Mouse (Mus musculus): ENCODE measurements around the gene Tek.

The Tek gene

GRCm38 (mm10) chr4:94738838-94739731, at the start of gene Tek:
Gene Tek (plus strand): TSS chr4:94739289.
- in situ Hi-C loops (cut with MboI; ENCODE audit: unreplicated experiment in 2 of 2): no loop called here

- in situ Hi-C loops (cut with MboI; ENCODE audit: unreplicated experiment in 2 of 2): loop anchor here in 1 of 2 experiments (10.0 kb wide), 1 partner anchor 1235 kb away; no protein-coding TSS in a partner anchor
Measured at GRCm38 (mm10) chr4:94689804-94690203, 49.3 kb upstream of the Tek start.

DNA sequence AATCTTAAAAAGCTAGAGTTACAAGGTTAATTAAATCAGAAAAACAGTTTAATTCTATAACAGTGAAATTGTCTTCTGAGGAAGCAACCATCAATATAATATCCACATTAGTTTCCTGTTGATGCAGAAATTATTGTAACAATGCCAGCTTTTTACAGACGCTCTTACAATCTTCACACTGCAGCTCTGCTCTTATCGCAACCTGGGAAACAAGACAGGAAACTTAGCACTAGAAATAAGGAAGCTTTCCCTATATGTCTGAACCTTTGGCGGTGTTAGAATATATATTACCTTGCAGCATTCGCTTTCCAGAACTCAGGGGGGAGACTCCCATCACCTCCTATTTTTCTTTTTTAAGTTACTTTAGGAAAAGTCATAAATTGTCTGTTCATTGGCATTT, 48.0 kb upstream of the Tek start:
- in situ Hi-C loops (cut with MboI; ENCODE audit: unreplicated experiment in 2 of 2): no loop called here

DNA sequence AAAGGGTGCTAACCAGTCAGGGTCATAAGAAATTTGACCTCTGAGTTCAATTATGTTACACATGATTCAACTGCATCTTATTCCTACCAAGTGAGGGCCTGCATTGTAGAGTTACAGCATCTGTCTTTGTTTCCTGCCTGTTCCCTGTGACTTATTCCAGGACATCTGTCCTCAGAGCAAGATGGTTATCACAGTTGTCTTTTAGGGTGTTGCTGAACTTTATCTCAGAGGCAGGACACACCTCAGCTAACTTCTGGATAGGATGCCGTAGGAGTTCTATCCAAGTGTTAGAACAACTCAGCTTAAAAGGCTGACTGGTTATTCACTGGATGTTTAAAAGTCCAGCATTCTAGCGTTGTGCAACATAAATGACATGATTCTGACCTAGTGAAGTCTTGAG, 46.9 kb upstream of the Tek start:
- in situ Hi-C loops (cut with MboI; ENCODE audit: unreplicated experiment in 2 of 2): no loop called here

GRCm38 (mm10) chr4:94696368-94696767, 42.7 kb upstream of the Tek start:
- in situ Hi-C loops (cut with MboI; ENCODE audit: unreplicated experiment in 2 of 2): no loop called here

DNA sequence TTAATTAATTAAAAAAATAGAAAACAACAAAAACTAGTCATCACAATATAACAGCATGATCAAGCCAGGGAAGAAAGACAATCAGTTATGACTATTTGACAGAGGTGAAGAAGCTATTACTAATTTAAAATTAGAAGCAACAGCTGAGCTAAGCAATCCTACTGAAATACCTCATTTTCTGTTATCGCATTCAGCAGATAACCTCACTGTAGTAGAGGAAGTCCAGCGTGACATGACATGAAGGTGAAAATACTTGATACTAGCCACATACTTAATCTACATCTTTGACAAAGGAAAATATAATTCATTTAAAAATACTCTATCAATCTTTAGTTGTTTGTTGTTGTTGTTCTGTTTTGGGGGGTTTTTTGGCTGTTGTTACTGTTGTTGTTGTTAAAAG, 28.1 kb upstream of the Tek start:
- in situ Hi-C loops (cut with MboI; ENCODE audit: unreplicated experiment in 2 of 2): no loop called here

DNA sequence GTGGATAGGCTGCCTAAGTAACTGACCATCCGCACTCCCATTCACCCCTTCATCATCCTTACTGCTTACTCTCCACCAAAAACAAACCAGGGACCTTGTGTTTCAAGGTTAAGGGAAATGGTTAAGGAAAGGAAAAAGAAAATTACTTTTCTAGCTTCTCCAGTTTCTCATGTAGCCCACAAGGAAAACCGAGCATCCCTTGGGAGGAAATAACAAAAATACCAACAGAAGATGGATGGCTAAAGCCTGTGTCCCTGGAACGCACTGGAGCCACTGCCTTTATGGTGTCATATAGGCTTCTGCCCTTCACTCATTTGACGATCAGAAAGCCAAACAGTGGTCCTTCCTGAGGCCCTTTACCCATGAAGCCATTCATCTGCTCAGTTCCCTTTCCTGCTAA, 27.7 kb upstream of the Tek start:
- in situ Hi-C loops (cut with MboI; ENCODE audit: unreplicated experiment in 2 of 2): no loop called here

DNA sequence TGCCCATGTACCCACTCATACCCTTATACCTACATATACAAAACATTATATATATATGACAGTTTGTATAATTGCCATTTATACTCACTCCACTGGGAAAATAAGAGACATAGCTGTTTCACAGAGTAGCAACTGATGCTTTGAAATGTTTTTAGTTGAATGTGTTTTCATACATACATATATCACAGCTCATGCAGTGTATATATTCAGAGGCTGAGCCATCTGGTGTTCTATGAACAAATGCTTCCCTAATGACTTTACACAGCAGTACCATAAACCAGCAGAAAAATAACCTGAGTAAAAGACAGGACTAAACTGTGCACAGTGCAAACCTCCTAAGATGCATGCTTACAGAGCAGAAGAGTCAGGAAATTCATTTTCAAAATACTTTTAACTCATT, 25.3 kb upstream of the Tek start:
- in situ Hi-C loops (cut with MboI; ENCODE audit: unreplicated experiment in 2 of 2): no loop called here

GRCm38 (mm10) chr4:94715166-94715565, 23.9 kb upstream of the Tek start:
- in situ Hi-C loops (cut with MboI; ENCODE audit: unreplicated experiment in 2 of 2): no loop called here

GRCm38 (mm10) chr4:94725799-94726198, 13.3 kb upstream of the Tek start:
- in situ Hi-C loops (cut with MboI; ENCODE audit: unreplicated experiment in 2 of 2): no loop called here

DNA sequence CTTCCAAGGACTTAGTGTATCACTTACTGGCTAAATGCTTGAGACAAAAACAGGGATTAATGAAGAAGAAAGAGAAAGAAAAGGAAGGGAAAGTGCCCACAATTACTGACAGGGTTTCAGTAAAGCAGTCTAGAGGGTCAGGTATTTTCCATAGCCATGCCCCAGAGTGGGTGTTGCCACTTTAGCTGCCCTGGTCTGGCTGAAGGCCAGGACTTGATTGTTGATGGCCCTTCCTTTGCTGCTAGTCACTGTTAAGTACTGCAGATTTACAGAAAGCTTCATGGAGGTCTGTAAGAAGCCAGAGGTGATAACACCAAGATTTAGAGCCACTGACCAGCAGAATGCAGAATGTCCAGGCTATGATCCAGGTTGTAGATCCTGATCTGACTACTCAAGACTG, 6.4 kb upstream of the Tek start:
- in situ Hi-C loops (cut with MboI; ENCODE audit: unreplicated experiment in 2 of 2): no loop called here

DNA sequence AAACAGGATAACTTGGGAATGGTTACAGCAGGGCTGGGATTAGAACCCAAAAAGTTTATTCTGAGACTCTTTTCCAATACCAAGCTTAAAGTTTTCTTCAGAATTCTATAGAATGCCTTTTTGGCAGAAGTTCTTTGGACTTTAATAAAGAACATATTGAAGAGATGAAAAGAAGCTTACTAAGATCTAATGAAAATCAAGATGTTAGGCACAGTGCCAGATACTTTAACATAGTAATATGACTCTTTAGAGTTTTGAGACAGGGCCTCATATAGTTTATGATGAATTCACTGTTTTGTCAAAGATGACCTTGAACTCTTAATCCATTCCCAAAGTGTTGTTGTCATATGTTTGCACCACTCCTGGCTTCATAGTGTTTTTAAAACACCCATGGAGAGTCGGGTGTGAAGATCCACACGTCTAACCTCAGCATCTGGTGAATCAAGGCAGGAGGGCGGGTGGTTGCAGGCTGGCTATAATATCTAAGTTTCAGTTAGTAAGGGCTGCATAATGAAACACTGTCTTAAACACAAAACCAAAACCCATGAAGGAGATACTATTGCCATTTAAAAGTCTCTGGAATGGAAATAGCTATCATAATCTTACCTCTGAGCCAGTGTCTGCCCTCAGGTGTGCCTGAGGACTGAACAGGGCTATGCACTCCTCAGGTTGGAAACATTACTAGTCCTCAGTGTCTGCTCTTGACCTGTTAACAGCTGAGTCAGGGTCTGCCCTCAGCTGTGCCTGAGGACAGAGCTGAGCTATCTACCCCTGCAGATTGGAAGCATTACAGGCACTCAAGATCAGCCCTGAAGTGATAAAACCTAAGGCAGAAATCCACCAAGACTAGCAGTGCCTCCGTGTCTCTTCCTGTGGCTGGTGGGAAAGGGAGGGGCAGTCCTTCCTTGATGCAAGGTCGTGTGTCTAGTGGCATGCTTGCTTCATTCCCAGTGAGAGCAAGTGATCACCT, 1.5 kb upstream of the Tek start:
- in situ Hi-C loops (cut with MboI; ENCODE audit: unreplicated experiment in 2 of 2): no loop called here

GRCm38 (mm10) chr4:94741824-94742223, 2.7 kb downstream of the Tek start:
- in situ Hi-C loops (cut with MboI; ENCODE audit: unreplicated experiment in 2 of 2): no loop called here

GRCm38 (mm10) chr4:94745749-94746148, 6.7 kb downstream of the Tek start:
- in situ Hi-C loops (cut with MboI; ENCODE audit: unreplicated experiment in 2 of 2): no loop called here

DNA sequence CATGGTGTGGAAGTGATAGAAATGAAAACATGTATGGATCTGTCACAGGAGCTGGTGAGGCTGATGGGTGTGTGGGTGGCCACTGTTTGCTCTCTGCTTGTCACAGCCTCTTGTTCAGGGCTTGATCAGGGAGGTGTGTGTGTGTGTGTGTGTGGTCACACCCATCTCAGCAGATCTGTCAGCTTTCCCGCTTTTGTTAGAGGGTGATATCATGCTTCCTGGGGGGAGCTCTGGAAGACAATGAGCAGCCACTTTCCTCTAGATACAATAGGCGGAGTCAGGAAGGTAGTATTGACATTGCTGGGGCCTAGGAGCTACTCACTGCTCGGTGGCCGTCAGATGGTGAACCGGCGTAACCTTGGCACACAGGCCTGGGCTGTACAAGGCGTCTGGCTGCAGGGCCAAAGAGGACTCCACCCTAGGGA, 7.3 kb downstream of the Tek start:
- in situ Hi-C loops (cut with MboI; ENCODE audit: unreplicated experiment in 2 of 2): no loop called here

DNA sequence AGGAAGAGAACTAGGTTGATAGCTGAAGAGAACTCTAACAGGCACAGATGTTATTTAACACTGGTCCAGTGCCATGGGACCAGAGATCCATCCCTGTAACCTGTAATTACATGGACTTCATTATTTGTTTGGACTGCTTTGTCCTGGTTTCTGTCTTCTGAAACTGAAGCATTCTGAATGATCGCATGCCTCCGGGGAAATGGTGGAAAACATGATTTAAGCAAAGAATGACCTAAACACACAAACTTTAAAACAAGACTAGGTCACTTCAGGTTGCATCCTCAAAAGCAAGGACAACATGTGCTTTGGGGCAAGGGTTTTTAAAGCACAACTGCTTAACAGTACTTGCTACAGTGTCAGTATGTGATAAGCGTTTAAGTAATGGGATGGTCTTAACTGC, 8.2 kb downstream of the Tek start:
- in situ Hi-C loops (cut with MboI; ENCODE audit: unreplicated experiment in 2 of 2): no loop called here

DNA sequence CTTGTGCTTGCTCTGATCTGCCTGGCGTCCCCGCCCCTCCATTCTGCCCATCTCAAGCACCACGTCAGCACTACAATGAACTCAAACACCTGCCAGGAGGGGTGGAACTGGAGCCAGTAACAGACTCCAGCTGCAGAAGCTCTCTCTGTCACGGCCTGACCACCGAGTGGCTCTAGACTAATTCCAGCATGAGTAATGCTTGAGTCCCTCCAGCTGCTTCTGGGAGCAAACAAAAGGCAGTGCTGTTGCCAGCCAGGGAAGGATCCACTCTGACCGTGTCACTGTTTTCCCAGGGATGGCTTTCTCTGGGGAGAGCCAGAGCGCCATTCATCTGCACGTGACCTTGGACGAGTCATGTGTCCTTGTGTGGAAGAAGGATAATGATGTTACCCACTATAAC, 13.4 kb downstream of the Tek start:
- in situ Hi-C loops (cut with MboI; ENCODE audit: unreplicated experiment in 2 of 2): no loop called here

GRCm38 (mm10) chr4:94765217-94765616, 26.1 kb downstream of the Tek start:
- in situ Hi-C loops (cut with MboI; ENCODE audit: unreplicated experiment in 2 of 2): no loop called here

GRCm38 (mm10) chr4:94766176-94766575, 27.1 kb downstream of the Tek start:
- in situ Hi-C loops (cut with MboI; ENCODE audit: unreplicated experiment in 2 of 2): no loop called here

GRCm38 (mm10) chr4:94768624-94769023, 29.5 kb downstream of the Tek start:
- in situ Hi-C loops (cut with MboI; ENCODE audit: unreplicated experiment in 2 of 2): no loop called here

DNA sequence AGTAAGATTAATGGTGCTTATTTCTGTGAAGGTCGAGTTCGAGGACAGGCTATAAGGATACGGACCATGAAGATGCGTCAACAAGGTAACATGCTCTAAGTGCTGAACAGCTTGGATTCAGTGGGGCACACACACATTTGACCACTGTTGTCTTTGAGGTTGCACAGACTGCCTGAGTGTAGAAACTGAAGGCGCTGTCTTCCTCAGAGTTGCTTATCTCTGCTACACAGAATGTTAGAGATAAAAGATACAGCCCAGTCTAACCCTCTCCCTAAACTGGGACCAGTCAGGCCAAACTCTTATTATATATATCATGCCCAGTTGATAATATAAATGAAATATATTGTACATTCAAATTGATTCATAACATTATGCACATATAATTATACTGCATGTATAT, 42.0 kb downstream of the Tek start:
- in situ Hi-C loops (cut with MboI; ENCODE audit: unreplicated experiment in 2 of 2): no loop called here
